Mouse (Mus musculus) thymus, adult 2 months (tissue): ENCODE results near the gene Gm609.

ENCODE experiments used
- CTCF ChIP-seq: fragments of 200-500 bp; IDR thresholded peaks from 2 replicates; pipeline ENCODE4 v1.5.1; 2012; ENCODE audit warnings: mild to moderate bottlenecking, control low read depth, low read length, moderate library complexity, borderline replicate concordance; ENCODE audit not compliant: control insufficient read depth, poor library complexity, insufficient read depth; ENCODE audit errors: extremely low read depth
- POLR2A ChIP-seq: fragments of 200-500 bp; IDR thresholded peaks from 2 replicates; pipeline ENCODE4 v1.6.1; 2012; ENCODE audit warnings: mild to moderate bottlenecking, low read length, control low read depth, moderate library complexity; ENCODE audit not compliant: control insufficient read depth, poor library complexity, insufficient read depth; ENCODE audit errors: extremely low read depth

DNA sequence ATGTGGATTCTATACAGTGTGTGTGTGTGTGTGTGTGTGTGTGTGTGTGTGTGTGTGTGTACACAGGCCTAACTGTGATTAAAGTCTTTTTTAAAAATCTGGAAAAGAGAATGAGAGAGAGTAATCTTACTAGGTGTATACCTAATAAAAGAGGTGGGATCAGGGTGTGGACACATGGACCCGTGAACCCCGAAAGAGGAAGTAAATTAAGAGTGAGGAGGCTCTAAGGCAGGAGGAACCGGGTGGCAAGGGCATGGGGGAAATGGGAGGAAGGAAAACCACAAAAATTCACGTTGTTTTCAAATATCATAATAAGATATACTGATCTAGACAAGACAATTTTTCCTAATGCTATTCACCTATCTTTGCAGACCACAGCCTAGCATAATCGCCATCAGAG, 32.8 kb upstream of the Gm609 start:
- TF ChIP-seq POLR2A (no peak), CTCF (no peak)
